Mouse (Mus musculus) cerebellum, postnatal 25 days (tissue): ENCODE data around the gene Rmi2.

ENCODE experiments used
- DNase-seq, 2 experiments: peaks; one replicate each; pipeline ENCODE4 v3.0.0; 2021; ENCODE audit warnings: mixed read lengths in 2 of 2

Rmi2 gene

GRCm38 (mm10) chr16:10927026-10927425 is 92.2 kb downstream of the Rmi2 start:
- no peak for DNase-seq

- DNase-seq: peak; percentile 69 to 78
These were observed 98.5 kb downstream of the Rmi2 start for GRCm38 (mm10) chr16:10933372-10933771.

GRCm38 (mm10) chr16:10934047-10934446 is 99.2 kb downstream of the Rmi2 start:
- DNase-seq: no peak

GRCm38 (mm10) chr16:10936700-10937319 is 102.0 kb downstream of the Rmi2 start:
- DNase-seq: no peak

- DNase-seq: no peak
These were observed 102.6 kb downstream of the Rmi2 start for GRCm38 (mm10) chr16:10937497-10937896.

- DNase-seq: no peak
These were observed 105.1 kb downstream of the Rmi2 start for GRCm38 (mm10) chr16:10939932-10940331.

GRCm38 (mm10) chr16:10940661-10941060 is 105.8 kb downstream of the Rmi2 start:
- no peak for DNase-seq
